Mouse (Mus musculus) gastrocnemius, adult 8-10 months (tissue): ENCODE data around the gene Krt84. TPM values are rescaled to one million over a fixed set of nuclear protein-coding genes. Genes with fewer than 3 reads are reported as not detected.
"Not testable (repeated sequence)": the region's sequence is repeated elsewhere in the genome, so short reads cannot be mapped to it uniquely, and the experiment has no call there.

Experiments used
- DNase-seq, 2 experiments: peaks; one replicate each; pipeline ENCODE4 v3.0.0; 2022; ENCODE audit warnings: low spot score in 2 of 2
- total RNA-seq, 4 experiments: library from RNA; stranded (reverse); gene quantifications; 2 replicates each; pipeline ENCODE4 v1.2.4; 2022

Krt84 gene
- total RNA-seq: not detected

DNA sequence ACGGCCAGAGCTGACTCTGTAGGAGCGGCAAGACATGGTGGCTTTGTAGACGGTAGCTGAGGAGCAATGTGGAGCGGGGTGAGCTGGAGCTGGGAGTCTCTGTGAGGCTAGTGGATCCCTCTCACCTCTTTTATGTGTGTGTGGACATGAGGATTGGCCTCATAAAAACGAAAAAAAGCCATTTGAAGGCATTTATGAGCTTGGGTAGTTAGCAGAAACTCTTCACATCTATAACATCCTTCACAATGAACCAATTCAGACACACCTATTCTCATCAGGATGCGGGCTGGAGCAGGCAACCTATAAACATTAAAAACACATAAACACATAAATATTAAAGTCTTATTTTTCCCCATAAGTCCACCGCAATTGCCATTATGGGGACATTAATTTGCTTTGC, at the start of gene Krt84:
Gene Krt84 (minus strand): TSS at position 101 of the 400 bp plus-strand sequence.
- DNase-seq: no peak

DNA sequence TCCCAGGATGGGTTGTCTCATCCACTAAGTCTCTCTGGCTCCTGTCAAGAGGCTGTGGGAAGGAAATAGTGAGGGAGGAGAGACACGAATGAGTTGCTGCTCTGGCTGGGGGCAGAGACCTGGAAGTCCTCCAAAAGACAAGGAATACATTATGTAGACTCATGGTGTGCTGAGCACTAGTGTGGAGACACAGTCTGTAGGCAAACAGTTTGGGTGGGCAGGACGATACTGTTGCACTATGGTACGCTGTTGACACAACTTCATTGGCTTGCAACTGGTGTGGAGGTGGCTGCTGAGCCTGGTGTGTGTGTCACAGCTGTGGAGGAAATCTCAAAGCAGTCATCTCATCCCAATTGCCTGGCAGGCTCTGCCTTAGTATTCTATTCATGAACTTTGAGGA, 49.1 kb upstream of the Krt84 start:
- DNase-seq: no peak

- no peak for DNase-seq
Measured at GRCm38 (mm10) chr15:101575506-101575905, 42.9 kb upstream of the Krt84 start.

GRCm38 (mm10) chr15:101573796-101574345, 41.3 kb upstream of the Krt84 start, which contains the start of gene Krt75:
Gene Krt75, minus strand, starts transcription at chr15:101573904.
- DNase-seq: no peak

- no peak for DNase-seq
Measured at GRCm38 (mm10) chr15:101567780-101568179, 35.2 kb upstream of the Krt84 start.

GRCm38 (mm10) chr15:101562850-101563249, 30.2 kb upstream of the Krt84 start, which contains the start of gene Krt90:
Gene Krt90, minus strand, starts transcription at chr15:101562950.
- no peak for DNase-seq

GRCm38 (mm10) chr15:101558034-101558646, 25.5 kb upstream of the Krt84 start:
- DNase-seq: no peak

DNA sequence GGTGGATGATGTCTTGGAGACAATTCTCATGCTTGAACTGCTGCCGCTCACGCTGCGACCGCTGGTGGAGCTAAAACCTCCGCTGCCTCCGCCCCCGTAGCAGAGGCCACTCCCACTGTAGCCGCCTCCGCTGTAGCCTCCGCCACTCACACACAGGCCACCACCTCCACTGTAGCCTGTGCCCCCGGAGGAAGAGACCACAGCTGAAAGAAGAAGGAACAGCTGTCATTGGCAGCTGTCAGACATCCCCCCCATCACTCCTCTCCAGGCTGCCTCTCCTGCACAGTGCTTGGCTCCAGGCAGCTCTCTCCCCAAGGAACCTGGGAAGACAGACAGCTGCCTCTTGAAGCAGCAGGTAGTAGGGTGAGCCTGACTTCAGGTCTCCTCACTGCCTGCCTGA, 20.5 kb upstream of the Krt84 start:
- DNase-seq: no peak

DNA sequence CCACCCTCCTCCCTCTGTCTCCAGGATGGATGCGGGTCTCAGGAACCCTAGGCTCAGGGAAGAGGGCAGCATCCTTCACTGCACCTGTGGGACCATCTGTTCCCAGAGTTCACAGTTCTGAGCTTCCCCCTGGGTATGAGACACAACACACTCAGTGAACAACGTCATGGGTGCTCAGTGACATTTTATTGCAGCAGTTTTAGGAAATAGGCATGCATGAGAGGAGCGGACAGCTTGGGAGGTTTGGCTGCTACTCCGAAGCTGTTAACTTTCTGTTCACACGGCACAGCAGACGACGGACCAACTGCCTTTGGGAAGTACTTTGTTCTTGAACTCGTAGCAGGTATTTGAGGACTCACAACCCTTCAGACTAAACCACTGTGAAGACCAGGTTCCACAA, 19.6 kb upstream of the Krt84 start:
- no peak for DNase-seq

- DNase-seq: no peak
Measured at GRCm38 (mm10) chr15:101550567-101550966, 17.9 kb upstream of the Krt84 start, which contains the start of gene Krt82. Gene Krt82, minus strand, starts transcription at chr15:101550667.

DNA sequence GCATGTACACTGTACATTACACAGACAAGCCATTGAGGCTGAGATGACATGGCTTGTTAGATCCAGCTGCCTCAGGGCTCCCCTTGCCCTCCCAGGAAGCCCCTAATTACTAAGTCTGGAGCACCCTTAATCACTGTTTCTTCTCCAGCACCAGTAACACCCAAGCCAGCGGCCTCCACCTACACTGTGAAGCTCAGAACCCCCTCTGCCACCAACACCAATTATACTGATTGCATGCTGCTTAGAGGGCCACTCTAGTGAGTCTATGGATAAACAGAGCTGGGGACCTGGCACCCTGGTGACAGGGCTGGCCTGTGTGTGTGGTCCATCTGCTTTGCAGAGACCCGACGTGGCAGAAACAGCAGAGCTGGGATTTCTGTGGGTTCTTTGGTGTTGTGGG, 11.9 kb upstream of the Krt84 start:
- no peak for DNase-seq

DNA sequence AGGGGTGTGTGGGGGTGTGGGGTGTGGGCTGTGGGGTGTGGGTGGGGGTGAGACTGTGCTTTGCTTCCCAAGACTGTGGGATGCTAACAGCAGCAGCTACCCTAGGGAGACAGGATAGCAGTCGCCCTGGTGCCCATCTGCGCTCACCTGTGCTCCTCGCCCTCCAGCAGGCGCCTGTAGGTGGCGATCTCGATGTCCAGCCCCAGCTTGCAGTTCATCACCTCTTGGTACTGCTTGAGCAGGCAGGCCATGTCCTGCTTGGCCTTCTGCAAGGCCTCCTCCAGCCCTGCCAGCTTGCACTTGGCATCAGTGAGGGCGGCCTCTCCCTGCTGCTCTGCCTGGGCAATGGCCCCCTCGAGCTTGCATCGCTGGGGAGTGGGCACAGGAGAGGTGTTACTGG, 9.9 kb upstream of the Krt84 start:
- no peak for DNase-seq

- DNase-seq: no peak
Measured at GRCm38 (mm10) chr15:101538580-101538900, 5.9 kb upstream of the Krt84 start.

GRCm38 (mm10) chr15:101537864-101538579, 5.4 kb upstream of the Krt84 start:
- no peak for DNase-seq

DNA sequence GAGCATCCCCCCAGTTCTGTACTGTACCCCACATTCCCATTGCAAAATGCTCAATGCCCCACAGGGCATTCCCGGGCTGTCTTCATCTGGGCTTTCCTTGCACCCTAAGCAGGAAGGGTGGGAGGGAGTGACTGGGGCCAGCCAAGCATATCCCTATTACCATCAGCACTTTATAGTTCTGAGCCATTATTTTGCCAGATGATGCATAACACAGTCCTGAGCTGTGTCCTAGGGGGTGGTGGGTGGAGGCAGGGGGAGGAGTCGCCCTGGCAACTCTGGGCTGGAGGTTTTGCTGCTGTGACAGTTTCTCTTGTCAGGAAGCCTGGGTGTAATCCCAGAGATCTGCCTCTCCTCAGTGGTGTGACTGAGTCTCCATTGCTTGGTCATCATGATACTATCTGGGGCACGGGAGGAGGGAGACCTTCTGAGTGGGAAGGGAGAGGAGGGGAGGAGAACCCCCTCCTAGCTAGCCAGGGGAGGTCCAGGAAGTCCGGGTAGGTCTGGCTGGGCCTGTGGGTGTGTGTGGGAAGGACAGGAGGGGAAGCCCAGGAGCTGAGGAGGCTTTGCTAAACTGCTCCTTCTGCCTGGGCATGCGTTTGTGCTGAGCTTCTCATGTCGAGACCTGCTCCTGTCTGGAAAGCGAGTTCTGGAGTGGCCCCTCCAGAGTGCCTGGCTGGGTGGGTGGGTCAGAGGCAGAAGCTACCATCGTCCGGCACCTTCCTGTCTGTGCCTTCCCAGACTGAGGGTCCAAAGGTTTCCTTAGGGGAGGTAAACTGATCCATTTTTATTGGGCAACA, 3.6 kb upstream of the Krt84 start:
- DNase-seq: no peak

GRCm38 (mm10) chr15:101522556-101523232, 9.9 kb downstream of the Krt84 start:
- DNase-seq: no peak

DNA sequence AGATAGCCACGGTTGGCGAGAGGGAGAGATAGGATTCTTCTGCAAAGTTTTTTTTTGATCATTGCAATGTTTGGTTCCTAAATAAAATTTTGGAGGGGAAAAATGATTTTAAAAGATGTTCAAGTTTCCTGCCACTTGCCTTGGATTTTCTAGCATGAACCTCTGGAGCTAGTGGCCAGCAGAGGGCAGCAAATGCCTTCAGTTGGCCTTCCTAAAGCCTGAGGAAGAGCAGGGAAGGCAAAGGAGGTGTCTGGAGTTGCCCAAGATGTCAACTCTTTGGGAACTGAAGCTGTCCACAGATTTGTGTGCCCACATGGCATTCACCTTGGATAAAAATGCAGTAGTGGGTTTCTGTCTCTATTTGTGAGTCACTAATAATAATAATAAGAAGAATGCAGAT, 12.8 kb downstream of the Krt84 start:
- DNase-seq: peak; percentile 26 to 52

- DNase-seq: not testable (repeated sequence)
Measured at GRCm38 (mm10) chr15:101517161-101517560, 15.5 kb downstream of the Krt84 start, which contains the start of gene Gm49425. Gene Gm49425, minus strand, starts transcription at chr15:101517261.

- no peak for DNase-seq
Measured at GRCm38 (mm10) chr15:101508247-101508646, 24.4 kb downstream of the Krt84 start.

DNA sequence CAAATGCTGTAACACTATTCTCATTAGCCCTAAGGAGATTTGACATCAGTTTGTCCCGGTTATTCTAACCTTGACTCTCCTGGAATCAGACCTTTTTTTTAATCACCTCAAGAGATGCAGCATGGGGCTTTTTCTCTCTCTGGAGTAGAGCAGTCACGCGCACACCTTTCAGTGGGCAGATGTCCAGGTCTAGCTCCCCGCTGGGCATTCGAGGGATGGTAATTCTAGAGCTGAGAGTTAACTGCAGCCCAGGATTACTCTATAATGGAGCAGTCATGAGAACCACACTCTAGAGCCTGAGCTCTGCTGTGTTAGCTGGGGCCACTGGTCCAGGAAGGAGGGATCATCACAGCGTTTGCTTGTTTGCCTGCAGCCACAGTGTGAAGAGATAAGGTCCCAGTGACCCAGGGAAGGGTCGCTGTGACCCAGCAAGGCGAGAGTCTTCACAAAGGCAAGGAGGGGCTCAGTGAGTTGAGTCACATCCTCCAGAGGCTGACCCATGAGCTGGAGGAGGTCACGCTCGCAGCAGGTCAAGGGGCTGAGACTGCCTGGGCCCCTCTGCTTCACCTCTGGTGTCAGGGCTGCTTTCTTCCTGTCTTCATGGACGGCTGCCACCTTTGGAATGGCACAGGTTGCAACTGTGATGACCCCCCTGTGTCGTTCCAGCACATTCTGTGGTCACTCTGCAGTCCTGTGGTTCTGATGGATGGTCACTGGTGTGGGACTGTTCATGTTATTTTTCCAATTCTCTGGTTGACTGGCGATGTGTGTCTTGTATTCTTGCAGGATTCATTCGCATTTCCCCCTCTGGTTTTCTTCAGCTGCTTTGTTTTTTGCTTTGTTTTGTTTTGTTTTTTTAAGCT, 25.5 kb downstream of the Krt84 start:
- no peak for DNase-seq
